16 mouse cellular contexts compared by ENCODE assay signal in the genomic region with DNA sequence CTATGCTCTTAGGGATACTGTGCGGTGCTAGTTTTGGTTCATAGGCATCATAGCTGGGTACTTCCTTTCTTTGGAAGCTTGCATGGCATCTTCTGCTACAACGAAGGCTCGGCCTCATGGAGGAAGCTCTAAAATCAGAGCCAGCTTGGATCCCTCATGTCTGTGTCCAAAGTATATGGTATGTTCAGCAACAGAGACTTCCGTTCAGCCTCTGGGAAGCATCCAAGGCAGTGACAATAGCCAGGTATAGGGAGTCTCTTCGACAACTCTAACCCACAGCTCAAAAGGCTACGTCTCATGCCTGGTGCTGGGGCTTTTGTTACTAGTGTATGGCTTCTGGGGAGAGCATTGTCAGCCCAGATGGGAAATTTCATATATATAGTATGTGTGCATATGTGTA.
"Had no signal": no experiment of that assay in that cellular context is flagged by ENCODE, and none has a peak within 500 bp of the region (broad histone marks: within the 10 kb centered on the region; RNA-seq: fewer than 3 reads in every experiment).

No protein-coding gene starts in this region.

- H3K4me1 ChIP-seq: neural tube, embryonic 13.5 days; neural tube, embryonic 15.5 days; stomach, embryonic 15.5 days had no signal

- H3K9me3 ChIP-seq: neural tube, embryonic 13.5 days; neural tube, embryonic 15.5 days; stomach, embryonic 15.5 days had no signal

- H3K4me2 ChIP-seq: neural tube, embryonic 13.5 days; neural tube, embryonic 15.5 days; stomach, embryonic 15.5 days had no signal

- H3K27me3 ChIP-seq: neural tube, embryonic 13.5 days; neural tube, embryonic 15.5 days; stomach, embryonic 15.5 days had no signal

- H3K4me3 ChIP-seq: neural tube, embryonic 13.5 days; neural tube, embryonic 15.5 days; stomach, embryonic 15.5 days had no signal

- H3K27ac ChIP-seq: neural tube, embryonic 13.5 days; neural tube, embryonic 15.5 days; stomach, embryonic 15.5 days; stomach, postnatal 0 days had no signal

- H3K36me3 ChIP-seq: neural tube, embryonic 13.5 days; neural tube, embryonic 15.5 days; stomach, embryonic 15.5 days had no signal

- H3K9ac ChIP-seq: neural tube, embryonic 13.5 days; neural tube, embryonic 15.5 days; stomach, embryonic 15.5 days had no signal

- DNase-seq: retina, postnatal 1 day; right cerebral cortex, adult 18-20 months; right cerebral cortex, postnatal 14 days; right cerebral cortex, postnatal 25 days; right cerebral cortex, postnatal 4 days; spleen, adult 18-20 months; thymus, adult 18-20 months; thymus, adult 2 months; thymus, postnatal 14 days; thymus, postnatal 25 days; thymus, postnatal 36 days; thymus, postnatal 4 days had no signal
